Mouse (Mus musculus) CH12.LX (cell line): ENCODE data around the gene Serp2.
A peak's percentile ranks its signal among the peaks of the same experiment; 100 is the strongest.

Experiments used
- CHD1 ChIP-seq: IDR thresholded peaks from 2 replicates; pipeline ENCODE4 v1.6.1; 2012; ENCODE audit warnings: low read depth, low read length, improper control_type of control experiment, inconsistent platforms
- CTCF ChIP-seq, 2 experiments: IDR thresholded peaks in 1 of 2; conservative IDR thresholded peaks in 1 of 2; 2 replicates each; pipeline ENCODE4 v1.5.1; 2011 to 2012; ENCODE audit warnings: low read depth in 2 of 2, low read length in 2 of 2, improper control_type of control experiment in 1 of 2, inconsistent platforms in 1 of 2, mild to moderate bottlenecking in 1 of 2, moderate library complexity in 1 of 2
- ETS1 ChIP-seq: conservative IDR thresholded peaks from 2 replicates; pipeline ENCODE4 v1.6.1; 2012; ENCODE audit warnings: low read depth, mild to moderate bottlenecking, inconsistent platforms, low read length, improper control_type of control experiment, moderate library complexity
- KAT2A ChIP-seq: IDR thresholded peaks from 2 replicates; pipeline ENCODE4 v1.6.1; 2012; ENCODE audit warnings: low read length, improper control_type of control experiment, inconsistent platforms; ENCODE audit not compliant: insufficient replicate concordance
- MAFK ChIP-seq: IDR thresholded peaks from 2 replicates; pipeline ENCODE4 v1.6.1; 2011; ENCODE audit warnings: low read length, improper control_type of control experiment; ENCODE audit not compliant: insufficient replicate concordance
- MAX ChIP-seq: IDR thresholded peaks from 2 replicates; pipeline ENCODE4 v1.6.1; 2011; ENCODE audit warnings: low read length, improper control_type of control experiment
- NRF1 ChIP-seq: IDR thresholded peaks from 2 replicates; pipeline ENCODE4 v1.6.1; 2014; ENCODE audit warnings: low read depth, mild to moderate bottlenecking, inconsistent platforms, low read length, improper control_type of control experiment, moderate library complexity
- PAX5 ChIP-seq: IDR thresholded peaks from 2 replicates; pipeline ENCODE4 v1.6.1; 2012; ENCODE audit warnings: low read length, inconsistent platforms, mixed read lengths
- RCOR1 ChIP-seq: conservative IDR thresholded peaks from 2 replicates; pipeline ENCODE4 v1.6.1; 2012; ENCODE audit warnings: low read depth, mild to moderate bottlenecking, inconsistent platforms, low read length, improper control_type of control experiment
- TCF12 ChIP-seq: IDR thresholded peaks from 2 replicates; pipeline ENCODE4 v1.6.1; 2014; ENCODE audit warnings: low read depth, mild to moderate bottlenecking, inconsistent platforms, low read length, improper control_type of control experiment
- USF2 ChIP-seq: conservative IDR thresholded peaks from 2 replicates; pipeline ENCODE4 v1.6.1; 2011; ENCODE audit warnings: low read depth, low read length, improper control_type of control experiment
- ZKSCAN1 ChIP-seq: IDR thresholded peaks from 2 replicates; pipeline ENCODE4 v1.6.1; 2012; ENCODE audit warnings: low read depth, inconsistent platforms, low read length, improper control_type of control experiment, borderline replicate concordance
- ZMIZ1 ChIP-seq: IDR thresholded peaks from 2 replicates; pipeline ENCODE4 v1.6.1; 2012; ENCODE audit warnings: low read depth, mild to moderate bottlenecking, inconsistent platforms, low read length, improper control_type of control experiment
- ZNF384 ChIP-seq: IDR thresholded peaks from 2 replicates; pipeline ENCODE4 v1.6.1; 2012; ENCODE audit warnings: low read depth, low read length, improper control_type of control experiment, inconsistent platforms

GRCm38 (mm10) chr14:76531027-76531660 is 25.5 kb downstream of the Serp2 start:
- TF ChIP-seq MAFK (no peak), CTCF (conservative IDR thresholded peaks at IDR 0.05 in 1 of 2, IDR thresholded peaks at IDR 0.05 in 1 of 2; ENCODE audit: low read depth in 2 of 2, low read length in 2 of 2) (no peak), ZKSCAN1 (no peak), RCOR1 (no peak), MAX (no peak), ZMIZ1 (no peak), USF2 (0 out of 2 replicates have a peak, but pooled peaks have one; percentile 16), ZNF384 (no peak), CHD1 (no peak), TCF12 (no peak), NRF1 (no peak), KAT2A (no peak), ETS1 (no peak), PAX5 (no peak)
